Mouse (Mus musculus): ENCODE measurements around the gene Cish.

- TF ChIP-seq CTCF (IDR thresholded peaks at IDR 0.05; ENCODE audit: low read depth) (no peak), EP300 (IDR thresholded peaks at IDR 0.05; ENCODE audit: low read depth) (no peak)
Measured at GRCm38 (mm10) chr9:107288711-107289110, 7.1 kb upstream of the Cish start.
